Mouse (Mus musculus) neural tube, embryonic 11.5 days (tissue): Measurements from ENCODE around the gene Itga3. TPM values are rescaled to one million over a fixed set of nuclear protein-coding genes. Genes with fewer than 3 reads are reported as not detected.

ENCODE experiments used
- ATAC-seq: fragments of 200-750 bp; cut with Nextera tagmentation; 2 replicates; pipeline ENCODE4 v1.8.0; 2017; ENCODE audit warnings: moderate number of reproducible peaks, mild to moderate bottlenecking, moderate TSS enrichment, moderate library complexity; ENCODE audit not compliant: insufficient read depth, low FRiP score, low TSS enrichment
- DNase-seq: peaks from one replicate; pipeline ENCODE4 v3.0.0-alpha.2; 2015; ENCODE audit warnings: low spot score
- H3K27ac ChIP-seq: fragments of 300-500 bp; sonication (generic); 2 replicates; pipeline ENCODE4 v1.5.1; 2014; ENCODE audit warnings: low read depth, mild to moderate bottlenecking, low read length
- H3K27me3 ChIP-seq: fragments of 300-500 bp; sonication (generic); 2 replicates; pipeline ENCODE4 v1.6.1; 2014; ENCODE audit warnings: mild to moderate bottlenecking, low read length, mixed read lengths; ENCODE audit not compliant: control insufficient read depth, insufficient read depth
- H3K36me3 ChIP-seq: fragments of 300-500 bp; sonication (generic); 2 replicates; pipeline ENCODE4 v1.6.1; 2014; ENCODE audit warnings: mild to moderate bottlenecking, low read length, moderate library complexity, mixed read lengths; ENCODE audit not compliant: control insufficient read depth, insufficient read depth
- H3K4me1 ChIP-seq: fragments of 300-500 bp; sonication (generic); 2 replicates; pipeline ENCODE4 v1.6.1; 2014; ENCODE audit warnings: low read length, mixed read lengths; ENCODE audit not compliant: control insufficient read depth, insufficient read depth
- H3K4me2 ChIP-seq: fragments of 300-500 bp; sonication (generic); 2 replicates; pipeline ENCODE4 v1.6.1; 2014; ENCODE audit warnings: low read depth, mild to moderate bottlenecking, moderate library complexity
- H3K4me3 ChIP-seq: fragments of 300-500 bp; sonication (generic); 2 replicates; pipeline ENCODE4 v1.5.1; 2014; ENCODE audit warnings: low read depth, low read length
- H3K9ac ChIP-seq: fragments of 300-500 bp; sonication (generic); 2 replicates; pipeline ENCODE4 v1.6.1; 2014; ENCODE audit warnings: mild to moderate bottlenecking, low read length
- H3K9me3 ChIP-seq: fragments of 300-500 bp; sonication (generic); 2 replicates; pipeline ENCODE4 v1.6.1; 2016; ENCODE audit warnings: low read length; ENCODE audit not compliant: control insufficient read depth
- WGBS: fragments of 180-500 bp; shearing (Covaris S2); extraction: QIAGEN DNeasy Blood & Tissue Kit; methylation state at CpG from one replicate; pipeline ENCODE4 v1.1.7; 2014; 5-methylcytosine and 5-hydroxymethylcytosine counted together
- polyA plus RNA-seq: library from polyadenylated mRNA; unstranded; fragments of >200 nt; fragmentation: Nextera tagmentation; extraction: Ambion mirVana; gene quantifications from 2 replicates; pipeline ENCODE4 v1.2.1, GENCODE M21; 2014

Itga3 gene
- polyA plus RNA-seq, 1 experiment from 2014 or later, result 5.2 TPM

- Histone ChIP-seq H3K4me1 (no peaks in the 10 kb centered on the region), H3K27me3 (no peaks in the 10 kb centered on the region), H3K36me3 (no peaks in the 10 kb centered on the region), H3K9ac (no peak overlapping the region), H3K4me2 (no peak overlapping the region), H3K27ac (no peak overlapping the region), H3K4me3 (no peak overlapping the region), H3K9me3 (no peaks in the 10 kb centered on the region)
- DNase-seq (no peak), ATAC-seq (no peak)
- 92% methylated on average over 7 of the region's 7 CpGs for WGBS
Observed at GRCm38 (mm10) chr11:95110081-95110480, 33.5 kb upstream of the Itga3 start.

DNA sequence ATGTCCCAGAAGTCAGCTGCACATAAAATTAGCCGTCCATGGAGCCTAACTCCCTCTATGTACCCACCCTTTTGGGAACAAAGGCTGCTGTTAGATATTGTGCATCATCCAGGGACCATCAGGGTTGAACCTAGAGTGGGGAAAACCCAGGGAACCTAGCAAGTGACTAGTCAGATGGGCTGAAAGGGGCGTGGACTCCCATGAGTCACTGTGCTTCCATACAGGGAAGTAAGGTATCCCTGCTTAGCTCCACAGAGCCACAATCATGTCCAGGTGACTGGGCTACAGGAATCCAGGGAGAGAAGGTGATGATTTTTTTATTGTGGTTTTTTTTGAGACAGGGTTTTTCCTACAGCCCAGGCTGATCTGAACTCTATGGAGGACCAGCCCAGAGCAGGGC is 32.4 kb upstream of the Itga3 start:
- H3K4me2 ChIP-seq, result no peak overlapping the region
- no peak overlapping the region for H3K4me3 ChIP-seq
- H3K4me1 ChIP-seq, result no peaks in the 10 kb centered on the region
- H3K27me3 ChIP-seq, result no peaks in the 10 kb centered on the region
- H3K27ac ChIP-seq, result no peak overlapping the region
- DNase-seq (no peak), ATAC-seq (no peak)
- no peaks in the 10 kb centered on the region for H3K9me3 ChIP-seq
- H3K36me3 ChIP-seq, result no peaks in the 10 kb centered on the region
- 92% methylated on average over 2 of the region's 2 CpGs for WGBS
- H3K9ac ChIP-seq, result no peak overlapping the region

DNA sequence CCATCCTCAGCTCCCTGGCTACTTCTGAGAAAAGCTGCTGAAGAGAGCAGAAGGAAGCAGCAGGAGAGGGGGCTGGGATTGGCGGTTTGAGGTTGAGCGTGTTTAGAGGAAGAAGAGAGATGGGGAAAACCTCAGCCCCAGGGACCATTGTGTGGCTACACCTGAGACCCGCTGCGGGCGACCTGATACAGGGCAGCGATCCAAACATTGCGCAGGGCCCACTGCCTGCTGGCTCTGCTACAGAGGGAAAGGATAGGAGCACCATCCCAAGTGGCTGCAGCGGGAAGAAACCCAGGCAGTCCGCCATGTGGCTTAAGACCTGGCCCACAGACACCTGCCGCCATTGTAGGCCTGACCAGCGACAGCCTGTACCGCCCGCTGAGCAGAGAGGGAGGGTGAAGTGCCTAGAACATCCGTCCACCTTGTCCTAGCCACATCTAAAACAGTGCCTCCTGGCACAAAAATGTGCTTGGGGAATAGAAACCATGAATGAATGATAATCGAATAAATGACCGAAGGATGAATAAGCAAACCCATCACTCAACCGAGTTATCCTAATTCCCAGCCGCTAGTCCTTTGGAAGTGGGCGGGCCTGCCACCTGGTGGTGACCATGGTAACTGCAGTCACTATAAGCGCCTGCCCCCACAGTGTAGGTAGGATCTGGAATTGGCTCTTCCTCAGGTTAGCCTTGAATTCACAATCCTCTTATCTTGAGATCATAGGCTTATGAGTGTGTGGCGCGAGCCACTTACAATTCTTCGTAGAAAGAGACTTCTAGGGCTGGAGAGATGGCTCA is 30.0 kb upstream of the Itga3 start:
- no peak overlapping the region for H3K9ac ChIP-seq
- no peak overlapping the region for H3K4me3 ChIP-seq
- H3K36me3 ChIP-seq, result no peaks in the 10 kb centered on the region
- no peaks in the 10 kb centered on the region for H3K9me3 ChIP-seq
- H3K4me2 ChIP-seq, result no peak overlapping the region
- DNase-seq (peak; percentile 82), ATAC-seq (no peak)
- H3K27ac ChIP-seq, result no peak overlapping the region
- no peaks in the 10 kb centered on the region for H3K27me3 ChIP-seq
- no peaks in the 10 kb centered on the region for H3K4me1 ChIP-seq
- 37% methylated on average over 23 of the region's 23 CpGs for WGBS

DNA sequence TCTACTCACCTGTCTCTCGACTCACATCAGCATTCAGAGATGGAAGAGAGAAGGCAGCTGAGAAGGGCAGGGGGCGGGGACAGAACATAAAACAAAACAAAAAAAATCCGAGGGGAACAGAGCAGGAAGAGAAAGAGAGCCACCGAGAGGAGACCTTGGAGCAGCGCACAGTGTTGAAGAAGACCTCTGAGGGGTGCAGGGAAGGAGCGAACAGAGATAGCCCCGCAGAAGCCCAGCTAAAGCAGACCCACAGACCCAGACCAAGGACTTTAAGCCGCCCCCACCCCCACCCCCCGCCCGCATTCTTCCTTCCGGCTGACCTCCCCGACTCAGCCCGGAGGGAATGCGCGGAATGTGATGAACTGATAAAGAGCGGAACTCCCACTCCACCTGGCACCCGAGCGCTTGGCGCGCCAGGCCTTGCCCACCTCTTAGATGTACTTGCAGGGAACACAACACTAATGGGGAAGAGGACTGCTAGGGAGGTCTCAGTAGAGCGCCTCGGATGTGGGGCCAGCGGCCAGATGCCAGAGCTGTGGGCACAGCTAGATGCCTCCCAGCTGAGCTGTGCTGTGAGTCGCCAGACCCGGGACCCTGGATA is 28.8 kb upstream of the Itga3 start:
- DNase-seq (peak; percentile 16), ATAC-seq (no peak)
- Histone ChIP-seq H3K4me3 (peak overlapping the region; percentile 1; the same call in 1 of the 2 replicates), H3K9me3 (no peaks in the 10 kb centered on the region), H3K9ac (no peak overlapping the region), H3K36me3 (no peaks in the 10 kb centered on the region), H3K27me3 (no peaks in the 10 kb centered on the region), H3K4me2 (peak overlapping the region; percentile 31), H3K27ac (no peak overlapping the region), H3K4me1 (no peaks in the 10 kb centered on the region)
- WGBS, result 4% methylated on average over 24 of the region's 25 CpGs

DNA sequence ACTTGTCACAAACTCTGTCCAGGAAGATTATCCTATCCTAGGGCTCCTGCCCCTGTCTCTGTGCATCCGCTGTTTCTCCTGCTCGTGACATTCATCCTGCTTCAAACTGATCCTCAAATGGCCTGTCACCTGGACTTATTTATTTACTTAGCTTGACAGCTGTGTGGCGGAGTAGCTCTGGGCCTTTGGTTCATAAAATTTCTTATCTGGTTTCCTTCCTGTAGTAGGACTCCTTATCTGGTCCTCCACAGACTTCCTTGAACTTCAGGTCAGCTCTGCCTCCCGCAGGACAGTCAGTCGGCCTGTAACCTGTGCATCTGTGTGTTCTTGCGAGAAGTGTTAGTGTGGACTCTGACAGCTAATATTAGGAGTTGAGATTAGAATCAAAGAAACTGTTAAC is 27.7 kb upstream of the Itga3 start:
- Histone ChIP-seq H3K9me3 (no peaks in the 10 kb centered on the region), H3K4me1 (no peaks in the 10 kb centered on the region), H3K9ac (no peak overlapping the region), H3K4me2 (no peak overlapping the region), H3K27me3 (no peaks in the 10 kb centered on the region), H3K4me3 (no peak overlapping the region), H3K36me3 (no peaks in the 10 kb centered on the region), H3K27ac (no peak overlapping the region)
- 77% methylated on average over 6 of the region's 6 CpGs for WGBS
- DNase-seq (no peak), ATAC-seq (no peak)

- Histone ChIP-seq H3K27ac (no peak overlapping the region), H3K9ac (no peak overlapping the region), H3K27me3 (no peaks in the 10 kb centered on the region), H3K4me3 (no peak overlapping the region), H3K4me1 (no peaks in the 10 kb centered on the region), H3K9me3 (no peaks in the 10 kb centered on the region), H3K4me2 (no peak overlapping the region), H3K36me3 (no peaks in the 10 kb centered on the region)
- WGBS, result 94% methylated on average over 19 of the region's 19 CpGs
- DNase-seq, result no peak
- ATAC-seq, result no peak
Observed at GRCm38 (mm10) chr11:95102161-95102904, 25.7 kb upstream of the Itga3 start.

GRCm38 (mm10) chr11:95101071-95101788 is 24.6 kb upstream of the Itga3 start:
- whole genome bisulfite sequencing, result 25% methylated on average over 16 of the region's 16 CpGs
- H3K27me3 ChIP-seq, result no peaks in the 10 kb centered on the region
- H3K9me3 ChIP-seq, result no peaks in the 10 kb centered on the region
- no peaks in the 10 kb centered on the region for H3K4me1 ChIP-seq
- DNase-seq (no peak), ATAC-seq (no peak)
- H3K9ac ChIP-seq, result no peak overlapping the region
- no peaks in the 10 kb centered on the region for H3K36me3 ChIP-seq
- no peak overlapping the region for H3K27ac ChIP-seq
- no peak overlapping the region for H3K4me2 ChIP-seq
- H3K4me3 ChIP-seq, result no peak overlapping the region

GRCm38 (mm10) chr11:95100393-95100792 is 23.8 kb upstream of the Itga3 start:
- Histone ChIP-seq H3K9ac (no peak overlapping the region), H3K36me3 (no peaks in the 10 kb centered on the region), H3K27ac (no peak overlapping the region), H3K9me3 (no peaks in the 10 kb centered on the region), H3K4me1 (no peaks in the 10 kb centered on the region), H3K27me3 (no peaks in the 10 kb centered on the region), H3K4me3 (no peak overlapping the region), H3K4me2 (no peak overlapping the region)
- no peak for ATAC-seq
- DNase-seq, result no peak
- WGBS, result 36% methylated on average over 3 of the region's 3 CpGs
